Comparison of ENCODE assay signal across 9 mouse cellular contexts in genomic region chr11:89720847-89721246, GRCm38 (mm10). TPM values are rescaled to one million over a fixed set of nuclear protein-coding genes. Genes with fewer than 3 reads are reported as not detected.
DNase-seq lines count a peak whose midpoint lies in the region; ATAC-seq and TF ChIP-seq lines count a peak whose summit lies in the region.
"Had no signal": no experiment of that assay in that cellular context is flagged by ENCODE, and none has a peak within 500 bp of the region (broad histone marks: within the 10 kb centered on the region; RNA-seq: fewer than 3 reads in every experiment).

No protein-coding gene starts in this region.

- no peaks in the 10 kb centered on the region for H3K36me3 ChIP-seq in heart, adult 2 months (ENCODE audit: control insufficient read depth, insufficient read depth, low read length)
- no peaks in the 10 kb centered on the region for H3K36me3 ChIP-seq in heart, embryonic 11.5 days (ENCODE audit: control insufficient read depth, insufficient read depth, low read length)
- H3K36me3 ChIP-seq: neural tube, embryonic 13.5 days had no signal

- H3K27ac ChIP-seq in heart, adult 2 months = no peak overlapping the region
- H3K27ac ChIP-seq in heart, embryonic 11.5 days (ENCODE audit: low read depth, low read length) = no peak overlapping the region
- H3K27ac ChIP-seq: neural tube, embryonic 13.5 days had no signal

- peak; percentile 18 to 59 for DNase-seq in heart, adult 2 months
- DNase-seq in adrenal gland, adult (ENCODE audit: inconsistent age in 2 of 2, low spot score in 1 of 2) = peak; percentile 61 to 92
- peak; percentile 77 for DNase-seq in embryo, embryonic 10 days (ENCODE audit: low spot score)
- peak; percentile 4 to 17 for DNase-seq in heart, adult 9 months (ENCODE audit: low spot score in 2 of 2)
- DNase-seq in layer of hippocampus, postnatal 36 days = peak; percentile 65 to 73
- DNase-seq in mesoderm, embryonic 11.5 days (ENCODE audit: low read depth, low spot score) = peak; percentile 79
- peak; percentile 47 for DNase-seq in testis, postnatal 14 days (ENCODE audit: low spot score)

- TF ChIP-seq POLR2A in heart, adult 2 months (IDR thresholded peaks at IDR 0.05; ENCODE audit: insufficient read depth, low read depth, low read length) = no peak

- no peaks in the 10 kb centered on the region for H3K9me3 ChIP-seq in heart, embryonic 11.5 days (replicated peaks; ENCODE audit: control insufficient read depth, low read length)
- H3K9me3 ChIP-seq: neural tube, embryonic 13.5 days had no signal

- TF ChIP-seq CTCF in heart, adult 2 months (IDR thresholded peaks at IDR 0.05) = peak; percentile 97

- H3K4me3 ChIP-seq in heart, adult 2 months = no peak overlapping the region
- no peak overlapping the region for H3K4me3 ChIP-seq in heart, embryonic 11.5 days (ENCODE audit: low read depth, low read length)
- H3K4me3 ChIP-seq: neural tube, embryonic 13.5 days had no signal

- TF ChIP-seq EP300 in heart, adult 2 months (IDR thresholded peaks at IDR 0.05; ENCODE audit: insufficient read depth, low read depth, low read length) = no peak

- 20% methylated on average over 5 of the region's 5 CpGs for WGBS in heart, adult 2 months
- 18% methylated on average over 5 of the region's 5 CpGs for WGBS in heart, embryonic 11.5 days (ENCODE audit: insufficient replicate concordance)

- H3K79me2 ChIP-seq in heart, adult 2 months (replicated peaks; ENCODE audit: control insufficient read depth, insufficient read depth, low read length) = no peaks in the 10 kb centered on the region

- no peaks in the 10 kb centered on the region for H3K4me1 ChIP-seq in heart, adult 2 months (ENCODE audit: control insufficient read depth, insufficient read depth, low read length)
- H3K4me1 ChIP-seq in heart, embryonic 11.5 days (ENCODE audit: control insufficient read depth, insufficient read depth, low read length) = no peaks in the 10 kb centered on the region
- H3K4me1 ChIP-seq: neural tube, embryonic 13.5 days had no signal

- ATAC-seq in heart, embryonic 11.5 days (replicated peaks; ENCODE audit: insufficient number of reproducible peaks, low FRiP score, low TSS enrichment) = no peak

- no peak overlapping the region for H3K9ac ChIP-seq in heart, adult 2 months (ENCODE audit: low read depth, low read length)
- H3K9ac ChIP-seq in heart, embryonic 11.5 days (ENCODE audit: low read depth, low read length) = no peak overlapping the region
- H3K9ac ChIP-seq: neural tube, embryonic 13.5 days had no signal

- no peaks in the 10 kb centered on the region for H3K27me3 ChIP-seq in heart, adult 2 months (ENCODE audit: control insufficient read depth, insufficient read depth, low read length)
- no peaks in the 10 kb centered on the region for H3K27me3 ChIP-seq in heart, embryonic 11.5 days (ENCODE audit: control insufficient read depth, insufficient read depth, low read length)
- H3K27me3 ChIP-seq: neural tube, embryonic 13.5 days had no signal

- H3K4me2 ChIP-seq in heart, embryonic 11.5 days = no peak overlapping the region
- H3K4me2 ChIP-seq: neural tube, embryonic 13.5 days had no signal

- intact Hi-C loops in heart, adult 2 months (cut with DNase I) = loop anchor here (1.0 to 10.0 kb wide), 3 partner anchors 176 to 621 kb away; no protein-coding TSS in a partner anchor

RNA-seq across cellular contexts. Expression of gene Ankfn1, which starts 56.6 kb away (rescaled TPM):
- not detected for total RNA-seq in heart, adult 2 months (2021)
- 0.14 TPM in 1 of 2 replicates, not detected in the other for polyA plus RNA-seq in heart, adult 2 months (2012; rRNA removed)
- 0.18 and 0.23 TPM in 2 replicates for polyA plus RNA-seq in heart, embryonic 11.5 days (2014; fragmentation: Nextera tagmentation; extraction: Ambion mirVana)
- 1 to 10 TPM in 1 of 2 experiments, under 1 TPM in 1; 0.88 to 1.8 TPM for total RNA-seq in layer of hippocampus, postnatal 36 days (2021)

Comparison
In these comparisons a context has a peak if more than half of its experiments do, and no peak if none do; other contexts are left out.
1. DNase-seq: peak in every context shown above with its lines; median percentile 79 in mesoderm, embryonic 11.5 days; 77 in embryo, embryonic 10 days; 76 in adrenal gland, adult; 69 in layer of hippocampus, postnatal 36 days; 47 in testis, postnatal 14 days; 38 in heart, adult 2 months; 10 in heart, adult 9 months.